Mouse (Mus musculus) hindbrain, embryonic 13.5 days (tissue): ENCODE results near the gene Atxn1. TPM values are rescaled to one million over a fixed set of nuclear protein-coding genes. Genes with fewer than 3 reads are reported as not detected.

ENCODE experiments used
- ATAC-seq: fragments of 200-750 bp; cut with Nextera tagmentation; 2 replicates; pipeline ENCODE4 v1.8.0; 2017; ENCODE audit warnings: moderate TSS enrichment; ENCODE audit not compliant: low FRiP score
- H3K27ac ChIP-seq: fragments of 300-500 bp; sonication (generic); 2 replicates; pipeline ENCODE4 v1.5.1; 2015; ENCODE audit warnings: inconsistent platforms, mild to moderate bottlenecking, moderate library complexity
- H3K27me3 ChIP-seq: fragments of 300-500 bp; sonication (generic); 2 replicates; pipeline ENCODE4 v1.6.1; 2015; ENCODE audit warnings: mild to moderate bottlenecking, inconsistent platforms
- H3K36me3 ChIP-seq: fragments of 300-500 bp; sonication (generic); 2 replicates; pipeline ENCODE4 v1.6.1; 2015; ENCODE audit warnings: mild to moderate bottlenecking, inconsistent platforms
- H3K4me1 ChIP-seq: fragments of 300-500 bp; sonication (generic); replicated peaks from 2 replicates; pipeline ENCODE4 v1.6.1; 2015; ENCODE audit warnings: inconsistent platforms
- H3K4me2 ChIP-seq: fragments of 300-500 bp; sonication (generic); 2 replicates; pipeline ENCODE4 v1.6.1; 2015; ENCODE audit warnings: inconsistent platforms, mild to moderate bottlenecking, moderate library complexity
- H3K4me3 ChIP-seq: fragments of 300-500 bp; sonication (generic); 2 replicates; pipeline ENCODE4 v1.5.1; 2015; ENCODE audit warnings: mild to moderate bottlenecking, inconsistent platforms
- H3K9ac ChIP-seq: fragments of 300-500 bp; sonication (generic); 2 replicates; pipeline ENCODE4 v1.6.1; 2015; ENCODE audit warnings: mild to moderate bottlenecking, inconsistent platforms
- H3K9me3 ChIP-seq: fragments of 300-500 bp; sonication (generic); 2 replicates; pipeline ENCODE4 v1.6.1; 2016; ENCODE audit warnings: inconsistent platforms
- WGBS: fragments of 180-500 bp; shearing (Covaris S2); methylation state at CpG from one replicate; pipeline ENCODE4 v1.1.7; 2015; 5-methylcytosine and 5-hydroxymethylcytosine counted together
- polyA plus RNA-seq: library from polyadenylated mRNA; unstranded; fragments of >200 nt; fragmentation: Nextera tagmentation; extraction: Ambion mirVana; gene quantifications from 2 replicates; pipeline ENCODE4 v1.2.1, GENCODE M21; 2015

The Atxn1 gene
- polyA plus RNA-seq, 1 experiment from 2014 or later = 8.1 TPM

DNA sequence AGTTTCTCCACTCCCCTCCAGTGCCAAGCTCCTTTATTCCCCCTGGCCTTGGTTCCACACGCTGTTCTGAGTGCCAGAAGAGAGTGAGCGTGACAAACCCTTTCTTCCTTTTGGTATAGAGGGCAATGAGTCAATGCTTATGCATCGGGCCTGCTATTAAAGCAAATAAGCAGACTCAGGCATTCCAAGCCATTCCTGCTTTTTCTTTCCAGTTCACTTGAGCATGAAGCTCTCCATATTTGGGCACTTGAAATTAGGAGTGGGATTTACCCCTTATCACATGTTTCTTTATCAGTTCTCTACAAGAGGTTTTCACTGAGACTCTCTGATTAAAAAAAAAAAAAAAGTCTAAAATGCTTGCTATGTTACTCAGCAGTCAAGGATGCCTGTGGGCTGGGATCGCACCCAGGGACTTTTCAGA, 279.9 kb downstream of the Atxn1 start:
- 55% methylated on average over 4 of the region's 4 CpGs for WGBS
- ATAC-seq = no peak

DNA sequence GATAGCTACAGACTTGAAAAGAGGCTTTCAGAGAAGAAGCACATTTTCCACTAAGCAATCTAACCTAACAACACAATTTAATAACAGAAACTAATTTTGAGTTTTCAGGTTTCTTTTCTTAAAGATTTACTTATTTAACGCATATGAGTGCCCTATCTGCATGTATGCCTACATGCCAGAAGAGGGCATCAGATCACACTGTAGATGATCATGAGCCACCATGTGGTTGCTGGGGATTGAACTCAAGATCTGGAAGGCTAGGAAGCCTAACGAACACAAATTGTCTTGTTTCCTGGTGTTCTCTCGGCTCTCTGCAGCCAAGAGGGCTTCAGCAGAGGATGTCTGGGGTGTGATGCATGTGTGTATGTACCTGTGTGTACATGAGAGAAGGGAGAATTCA, 280.8 kb downstream of the Atxn1 start:
- H3K9ac ChIP-seq = no peak overlapping the region
- no peaks in the 10 kb centered on the region for H3K9me3 ChIP-seq
- no peaks in the 10 kb centered on the region for H3K27me3 ChIP-seq
- no peak overlapping the region for H3K4me3 ChIP-seq
- H3K27ac ChIP-seq = no peak overlapping the region
- 81% methylated on average over 3 of the region's 3 CpGs for WGBS
- no peak for ATAC-seq
- peaks cover 8% of the 10 kb centered on the region; the same call in 1 of the 2 replicates for H3K4me1 ChIP-seq
- H3K36me3 ChIP-seq = no peaks in the 10 kb centered on the region
- no peak overlapping the region for H3K4me2 ChIP-seq

More for the DNA sequence above, 279.9 kb downstream of the Atxn1 start:
- Histone ChIP-seq H3K9me3 (no peaks in the 10 kb centered on the region), H3K36me3 (no peaks in the 10 kb centered on the region), H3K4me3 (no peak overlapping the region), H3K9ac (no peak overlapping the region), H3K27me3 (no peaks in the 10 kb centered on the region), H3K27ac (no peak overlapping the region), H3K4me1 (peaks cover 8% of the 10 kb centered on the region; the same call in 1 of the 2 replicates), H3K4me2 (no peak overlapping the region)

GRCm38 (mm10) chr13:45681196-45681595, 283.6 kb downstream of the Atxn1 start:
- WGBS = 95% methylated on average over 5 of the region's 5 CpGs
- H3K4me2 ChIP-seq = no peak overlapping the region
- H3K27me3 ChIP-seq = no peaks in the 10 kb centered on the region
- H3K4me3 ChIP-seq = no peak overlapping the region
- no peak overlapping the region for H3K9ac ChIP-seq
- H3K27ac ChIP-seq = no peak overlapping the region
- H3K36me3 ChIP-seq = no peaks in the 10 kb centered on the region
- H3K9me3 ChIP-seq = no peaks in the 10 kb centered on the region
- no peak for ATAC-seq
- H3K4me1 ChIP-seq = peaks cover 8% of the 10 kb centered on the region; the same call in 1 of the 2 replicates

DNA sequence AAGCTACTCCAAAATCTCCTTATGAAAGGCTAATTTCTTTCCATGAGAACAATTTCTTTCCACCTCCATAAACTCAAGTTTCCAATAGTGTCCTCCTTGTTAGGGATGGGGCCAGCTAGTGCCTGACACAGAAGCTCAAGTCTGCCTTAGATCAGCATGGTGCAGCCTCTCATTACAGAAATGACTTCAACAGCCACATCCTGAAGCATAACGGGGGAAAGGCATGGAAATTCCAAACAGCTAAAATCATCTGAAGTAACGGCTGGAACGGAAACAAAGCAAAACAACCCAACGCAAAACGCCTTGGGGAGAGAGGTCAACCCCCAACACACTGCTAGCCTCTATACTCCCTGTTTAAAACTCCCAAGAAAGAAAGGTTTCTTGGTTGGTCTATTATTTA, 284.2 kb downstream of the Atxn1 start:
- no peak for ATAC-seq
- H3K27ac ChIP-seq = no peak overlapping the region; the same call in 1 of the 2 replicates
- H3K9ac ChIP-seq = no peak overlapping the region
- no peaks in the 10 kb centered on the region for H3K36me3 ChIP-seq
- H3K4me1 ChIP-seq = 0 out of 2 replicates have a peak, but pooled peaks cover 5% of the 10 kb centered on the region
- 89% methylated on average over 5 of the region's 5 CpGs for WGBS
- H3K9me3 ChIP-seq = no peaks in the 10 kb centered on the region
- no peaks in the 10 kb centered on the region for H3K27me3 ChIP-seq
- no peak overlapping the region for H3K4me3 ChIP-seq
- no peak overlapping the region for H3K4me2 ChIP-seq

- Histone ChIP-seq H3K9me3 (no peaks in the 10 kb centered on the region), H3K27ac (no peak overlapping the region), H3K36me3 (no peaks in the 10 kb centered on the region), H3K4me1 (no peaks in the 10 kb centered on the region), H3K4me3 (no peak overlapping the region), H3K9ac (no peak overlapping the region), H3K4me2 (no peak overlapping the region), H3K27me3 (no peaks in the 10 kb centered on the region)
- 100% methylated on average over 1 of the region's 1 CpGs for WGBS
- no peak for ATAC-seq
Measured at GRCm38 (mm10) chr13:45679096-45679495, 285.7 kb downstream of the Atxn1 start.

DNA sequence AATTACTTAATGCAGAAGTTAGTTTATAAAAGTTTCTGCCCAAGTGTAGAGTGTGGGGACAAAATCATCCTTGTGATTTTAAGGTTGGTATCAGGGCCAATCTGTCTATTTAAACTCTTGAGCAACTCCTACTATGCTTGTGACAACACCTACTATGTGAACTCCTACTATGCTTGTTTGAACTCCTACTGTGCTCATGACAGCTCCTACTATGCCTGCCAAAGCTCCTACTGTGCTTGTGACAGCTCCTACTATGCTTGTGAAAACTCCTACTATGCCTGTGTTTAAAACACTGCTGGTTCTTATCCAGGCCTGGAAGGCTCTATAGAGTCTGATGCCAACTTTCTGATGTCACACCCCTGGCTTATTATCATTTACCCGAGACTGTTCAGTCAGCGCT, 292.2 kb downstream of the Atxn1 start:
- no peak overlapping the region for H3K27ac ChIP-seq
- H3K4me2 ChIP-seq = no peak overlapping the region
- ATAC-seq = no peak
- 54% methylated on average over 2 of the region's 2 CpGs for WGBS
- H3K9ac ChIP-seq = no peak overlapping the region
- H3K9me3 ChIP-seq = no peaks in the 10 kb centered on the region
- H3K36me3 ChIP-seq = no peaks in the 10 kb centered on the region
- H3K4me3 ChIP-seq = no peak overlapping the region
- H3K4me1 ChIP-seq = no peaks in the 10 kb centered on the region
- H3K27me3 ChIP-seq = no peaks in the 10 kb centered on the region

- Histone ChIP-seq H3K4me3 (no peak overlapping the region), H3K4me2 (no peak overlapping the region), H3K9ac (no peak overlapping the region), H3K27ac (no peak overlapping the region), H3K4me1 (no peaks in the 10 kb centered on the region), H3K27me3 (no peaks in the 10 kb centered on the region), H3K9me3 (no peaks in the 10 kb centered on the region), H3K36me3 (no peaks in the 10 kb centered on the region)
- ATAC-seq = no peak
- 86% methylated on average over 11 of the region's 11 CpGs for WGBS
Measured at GRCm38 (mm10) chr13:45669969-45670368, 294.8 kb downstream of the Atxn1 start.

GRCm38 (mm10) chr13:45662852-45663251, 302.0 kb downstream of the Atxn1 start:
- Histone ChIP-seq H3K4me2 (no peak overlapping the region), H3K4me1 (peaks cover 27% of the 10 kb centered on the region), H3K27me3 (no peaks in the 10 kb centered on the region), H3K36me3 (no peaks in the 10 kb centered on the region), H3K4me3 (no peak overlapping the region), H3K27ac (no peak overlapping the region), H3K9me3 (no peaks in the 10 kb centered on the region), H3K9ac (no peak overlapping the region)
- 89% methylated on average over 10 of the region's 10 CpGs for WGBS
- no peak for ATAC-seq

DNA sequence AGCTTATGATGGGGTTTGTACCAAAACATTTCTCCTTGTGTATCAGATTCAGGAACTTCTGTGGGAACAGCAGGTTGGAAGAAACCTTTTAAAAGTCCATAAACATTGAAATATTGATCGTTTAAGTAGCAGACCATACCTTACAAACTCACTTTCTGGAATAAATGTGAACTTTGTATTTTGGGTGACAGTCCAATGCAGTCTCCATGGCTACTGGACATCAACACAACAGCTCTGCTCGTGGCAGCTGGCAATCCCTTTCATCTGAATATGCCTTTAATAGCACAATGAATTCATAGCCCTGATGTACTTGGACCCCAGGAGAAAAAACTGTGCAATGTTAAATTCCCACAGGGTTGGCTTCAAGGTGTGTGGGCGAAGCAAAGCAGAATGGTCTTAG, 302.6 kb downstream of the Atxn1 start:
- ATAC-seq = no peak
- 57% methylated on average over 3 of the region's 3 CpGs for WGBS

GRCm38 (mm10) chr13:45661283-45662185, 303.3 kb downstream of the Atxn1 start:
- Histone ChIP-seq H3K27me3 (no peaks in the 10 kb centered on the region), H3K4me2 (no peak overlapping the region), H3K4me1 (peaks cover 27% of the 10 kb centered on the region), H3K9me3 (no peaks in the 10 kb centered on the region), H3K27ac (no peak overlapping the region), H3K36me3 (no peaks in the 10 kb centered on the region), H3K4me3 (no peak overlapping the region), H3K9ac (no peak overlapping the region)
- 64% methylated on average over 12 of the region's 12 CpGs for WGBS
- no peak for ATAC-seq

More for the DNA sequence above, 302.6 kb downstream of the Atxn1 start:
- Histone ChIP-seq H3K4me2 (no peak overlapping the region), H3K4me3 (no peak overlapping the region), H3K9ac (no peak overlapping the region), H3K27ac (no peak overlapping the region), H3K4me1 (peaks cover 27% of the 10 kb centered on the region), H3K9me3 (no peaks in the 10 kb centered on the region), H3K36me3 (no peaks in the 10 kb centered on the region), H3K27me3 (no peaks in the 10 kb centered on the region)

- H3K9me3 ChIP-seq = no peaks in the 10 kb centered on the region
- no peak overlapping the region for H3K4me2 ChIP-seq
- no peaks in the 10 kb centered on the region for H3K36me3 ChIP-seq
- H3K4me3 ChIP-seq = no peak overlapping the region
- no peak for ATAC-seq
- peaks cover 27% of the 10 kb centered on the region for H3K4me1 ChIP-seq
- no peaks in the 10 kb centered on the region for H3K27me3 ChIP-seq
- 81% methylated on average over 4 of the region's 4 CpGs for WGBS
- H3K9ac ChIP-seq = no peak overlapping the region
- H3K27ac ChIP-seq = no peak overlapping the region
Measured at GRCm38 (mm10) chr13:45659813-45660212, 305.0 kb downstream of the Atxn1 start.

- no peak overlapping the region for H3K4me3 ChIP-seq
- H3K9me3 ChIP-seq = 0 out of 2 replicates have a peak, but pooled peaks cover 2% of the 10 kb centered on the region
- ATAC-seq = no peak
- H3K4me1 ChIP-seq = peaks cover 27% of the 10 kb centered on the region
- WGBS = 95% methylated on average over 5 of the region's 5 CpGs
- no peaks in the 10 kb centered on the region for H3K36me3 ChIP-seq
- no peaks in the 10 kb centered on the region for H3K27me3 ChIP-seq
- no peak overlapping the region for H3K9ac ChIP-seq
- H3K27ac ChIP-seq = no peak overlapping the region
- H3K4me2 ChIP-seq = no peak overlapping the region
Measured at GRCm38 (mm10) chr13:45658343-45658742, 306.5 kb downstream of the Atxn1 start.

DNA sequence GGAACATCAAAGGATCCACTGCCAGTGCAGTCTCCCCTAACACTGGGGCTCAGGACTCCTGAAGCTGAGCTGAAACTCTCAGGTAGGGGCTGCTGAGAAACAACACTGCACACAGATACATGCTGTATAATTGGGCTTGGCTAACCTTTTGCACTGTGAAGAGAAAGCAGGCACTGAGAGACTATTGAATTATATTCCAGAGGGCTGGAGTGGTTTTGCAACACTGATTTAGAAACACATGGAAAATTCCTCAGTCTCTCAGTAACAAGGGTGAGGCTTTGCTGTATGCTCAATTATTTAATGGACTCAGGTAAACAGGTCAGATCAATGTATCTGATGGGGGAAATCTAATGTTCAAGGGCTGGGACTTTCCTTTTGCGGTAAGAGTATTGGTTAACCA, 307.6 kb downstream of the Atxn1 start:
- Histone ChIP-seq H3K9me3 (0 out of 2 replicates have a peak, but pooled peaks cover 4% of the 10 kb centered on the region), H3K36me3 (no peaks in the 10 kb centered on the region), H3K9ac (no peak overlapping the region), H3K4me3 (no peak overlapping the region), H3K4me1 (peaks cover 20% of the 10 kb centered on the region), H3K27me3 (no peaks in the 10 kb centered on the region), H3K27ac (no peak overlapping the region), H3K4me2 (no peak overlapping the region)
- ATAC-seq = no peak
- whole genome bisulfite sequencing = 93% methylated on average over 1 of the region's 1 CpGs
